Mouse (Mus musculus) neutrophil, adult 59 days (primary cell): ENCODE measurements around the gene Krtap4-16. TPM values are rescaled to one million over a fixed set of nuclear protein-coding genes. Genes with fewer than 3 reads are reported as not detected.

Source experiments
- total RNA-seq, 2 experiments: library from RNA; stranded (reverse); gene quantifications; 1 replicate in 1 of 2; 2 replicates in 1 of 2; pipeline ENCODE4 v1.2.4; 2023

The Krtap4-16 gene
- not detected for total RNA-seq

GRCm38 (mm10) chr11:99851508-99851907 lies at the start of gene Krtap4-16:
TSS of gene Krtap4-16 (minus strand) at chr11:99851608.

GRCm38 (mm10) chr11:99878887-99879286 lies 27.5 kb upstream of the Krtap4-16 start, which contains the start of gene Gm11567:
TSS of gene Gm11567 (plus strand) at chr11:99879187.

GRCm38 (mm10) chr11:99873089-99873488 lies 21.7 kb upstream of the Krtap4-16 start, which contains the start of gene Krtap9-1:
TSS of gene Krtap9-1 (plus strand) at chr11:99873389.

GRCm38 (mm10) chr11:99864176-99864575 lies 12.8 kb upstream of the Krtap4-16 start, which contains the start of gene Gm11559:
TSS of gene Gm11559 (plus strand) at chr11:99864476.

GRCm38 (mm10) chr11:99857617-99858016 lies 6.2 kb upstream of the Krtap4-16 start, which contains the start of gene Gm11568:
TSS of gene Gm11568 (plus strand) at chr11:99857917.

GRCm38 (mm10) chr11:99837966-99838365 lies 13.4 kb downstream of the Krtap4-16 start, which contains the start of gene 2300003K06Rik:
TSS of gene 2300003K06Rik (minus strand) at chr11:99838066.

GRCm38 (mm10) chr11:99815566-99815965 lies 35.8 kb downstream of the Krtap4-16 start, which contains the start of gene Gm11564:
TSS of gene Gm11564 (minus strand) at chr11:99815666.

GRCm38 (mm10) chr11:99809792-99810191 lies 41.6 kb downstream of the Krtap4-16 start, which contains the start of gene Krtap4-13:
TSS of gene Krtap4-13 (minus strand) at chr11:99809892.

GRCm38 (mm10) chr11:99804346-99804745 lies 47.1 kb downstream of the Krtap4-16 start, which contains the start of gene Gm11554:
TSS of gene Gm11554 (minus strand) at chr11:99804446.

Other genes starting within 250 kb of the Krtap4-16 start
- not detected for gene Gm11938, start 248.3 kb downstream of the Krtap4-16 start, total RNA-seq
- not detected for gene Gm11937, start 241.4 kb downstream of the Krtap4-16 start, total RNA-seq
- gene Krtap2-4, start 236.8 kb downstream of the Krtap4-16 start, total RNA-seq: not detected
- gene Gm11562, start 231.2 kb downstream of the Krtap4-16 start, total RNA-seq: not detected
- gene Krtap4-1, start 223.4 kb downstream of the Krtap4-16 start, total RNA-seq: not detected
- not detected for gene Krtap4-2, start 216.5 kb downstream of the Krtap4-16 start, total RNA-seq
- not detected for gene Krtap4-7, start 207.5 kb downstream of the Krtap4-16 start, total RNA-seq
- gene Gm11555, start 201.4 kb downstream of the Krtap4-16 start, total RNA-seq: not detected
- gene Gm11563, start 192.6 kb downstream of the Krtap4-16 start, total RNA-seq: not detected
- not detected for gene Krtap4-6, start 185.6 kb downstream of the Krtap4-16 start, total RNA-seq
- gene Gm14190, start 160.9 kb downstream of the Krtap4-16 start, total RNA-seq: not detected
- not detected for gene Gm14180, start 117.3 kb downstream of the Krtap4-16 start, total RNA-seq
- not detected for gene Gm11595, start 78.7 kb downstream of the Krtap4-16 start, total RNA-seq
- gene Krtap4-8, start 70.9 kb downstream of the Krtap4-16 start, total RNA-seq: not detected
- gene Krtap4-9, start 66.4 kb downstream of the Krtap4-16 start, total RNA-seq: not detected
- not detected for gene Gm11596, start 58.1 kb downstream of the Krtap4-16 start, total RNA-seq
- gene Gm11569, start 52.7 kb downstream of the Krtap4-16 start, total RNA-seq: not detected
- gene Gm11554, start 47.2 kb downstream of the Krtap4-16 start, total RNA-seq: not detected
- gene Krtap4-13, start 41.7 kb downstream of the Krtap4-16 start, total RNA-seq: not detected
- gene Gm11564, start 35.9 kb downstream of the Krtap4-16 start, total RNA-seq: not detected
- gene 2300003K06Rik, start 13.5 kb downstream of the Krtap4-16 start, total RNA-seq: not detected
- gene Gm11568, start 6.3 kb upstream of the Krtap4-16 start, total RNA-seq: not detected
- gene Gm11559, start 12.9 kb upstream of the Krtap4-16 start, total RNA-seq: not detected
- gene Krtap9-1, start 21.8 kb upstream of the Krtap4-16 start, total RNA-seq: not detected
- gene Gm11567, start 27.6 kb upstream of the Krtap4-16 start, total RNA-seq: not detected
- not detected for gene Krtap31-1, start 56.3 kb upstream of the Krtap4-16 start, total RNA-seq
- gene Gm11565, start 63.1 kb upstream of the Krtap4-16 start, total RNA-seq: not detected
- not detected for gene Krtap31-2, start 84.7 kb upstream of the Krtap4-16 start, total RNA-seq
- gene Krtap9-5, start 96.9 kb upstream of the Krtap4-16 start, total RNA-seq: not detected
- not detected for gene Krtap29-1, start 127.4 kb upstream of the Krtap4-16 start, total RNA-seq
- gene Krtap16-1, start 135.0 kb upstream of the Krtap4-16 start, total RNA-seq: not detected
- not detected for gene Krtap17-1, start 142.4 kb upstream of the Krtap4-16 start, total RNA-seq
- gene Krt33a, start 164.6 kb upstream of the Krtap4-16 start, total RNA-seq: not detected
- not detected for gene Krt33b, start 178.3 kb upstream of the Krtap4-16 start, total RNA-seq
- not detected for gene Krt34, start 189.9 kb upstream of the Krtap4-16 start, total RNA-seq
- gene Krt31, start 198.9 kb upstream of the Krtap4-16 start, total RNA-seq: not detected
- gene Krt32, start 236.6 kb upstream of the Krtap4-16 start, total RNA-seq: not detected
- not detected for gene Krt35, start 244.6 kb upstream of the Krtap4-16 start, total RNA-seq